Mouse (Mus musculus) splenic B cell, adult 2 months (primary cell): Measurements from ENCODE around the gene Safb.
"Not testable (repeated sequence)": the region's sequence is repeated elsewhere in the genome, so short reads cannot be mapped to it uniquely, and the experiment has no call there.

Experiments
- DNase-seq: peaks from one replicate; pipeline ENCODE4 v3.0.0-alpha.2; 2011; ENCODE audit warnings: low read depth, low spot score
- H3K27me3 ChIP-seq: 2 replicates; pipeline ENCODE4 v1.6.1; 2012; ENCODE audit warnings: mild to moderate bottlenecking, low read length, moderate library complexity, mixed read lengths; ENCODE audit not compliant: control insufficient read depth, poor library complexity, insufficient read depth, severe bottlenecking
- H3K36me3 ChIP-seq: 2 replicates; pipeline ENCODE4 v1.6.1; 2012; ENCODE audit warnings: mild to moderate bottlenecking, low read length, moderate library complexity, mixed read lengths; ENCODE audit not compliant: control insufficient read depth, poor library complexity, insufficient read depth, severe bottlenecking

Safb gene

GRCm38 (mm10) chr17:56611861-56612564, 27.4 kb downstream of the Safb start:
- H3K36me3 ChIP-seq: peaks cover 3% of the 10 kb centered on the region; the same call in 1 of the 2 replicates
- DNase-seq: peak; percentile 34

GRCm38 (mm10) chr17:56612565-56612939, 27.9 kb downstream of the Safb start:
- not testable (repeated sequence) for H3K36me3 ChIP-seq, H3K27me3 ChIP-seq, DNase-seq

More at GRCm38 (mm10) chr17:56611861-56612564, 27.4 kb downstream of the Safb start:
- no peaks in the 10 kb centered on the region for H3K27me3 ChIP-seq

GRCm38 (mm10) chr17:56613236-56613844, 28.7 kb downstream of the Safb start, which contains the start of gene Rpl36:
Rpl36 (plus strand) TSS chr17:56613416.
- peak; percentile 93 for DNase-seq
- H3K27me3 ChIP-seq: no peaks in the 10 kb centered on the region
- peaks cover 3% of the 10 kb centered on the region; the same call in 1 of the 2 replicates for H3K36me3 ChIP-seq

- H3K27me3 ChIP-seq, H3K36me3 ChIP-seq: not testable (repeated sequence)
- DNase-seq: peak; percentile 36
These were observed 29.3 kb downstream of the Safb start for GRCm38 (mm10) chr17:56613893-56614292.

- peak; percentile 25 for DNase-seq
- peaks cover 5% of the 10 kb centered on the region for H3K36me3 ChIP-seq
- no peaks in the 10 kb centered on the region for H3K27me3 ChIP-seq
These were observed 29.9 kb downstream of the Safb start for GRCm38 (mm10) chr17:56614391-56615135.

GRCm38 (mm10) chr17:56615136-56615784, 30.6 kb downstream of the Safb start:
- DNase-seq: no peak
- Histone ChIP-seq H3K27me3 (no peaks in the 10 kb centered on the region), H3K36me3 (peaks cover 9% of the 10 kb centered on the region)

GRCm38 (mm10) chr17:56615792-56616191, 31.2 kb downstream of the Safb start:
- H3K27me3 ChIP-seq: no peaks in the 10 kb centered on the region
- DNase-seq: no peak
- H3K36me3 ChIP-seq: peaks cover 9% of the 10 kb centered on the region

- DNase-seq: no peak
- Histone ChIP-seq H3K36me3 (peaks cover 9% of the 10 kb centered on the region), H3K27me3 (no peaks in the 10 kb centered on the region)
These were observed 32.1 kb downstream of the Safb start for GRCm38 (mm10) chr17:56616725-56617124.

- H3K27me3 ChIP-seq: no peaks in the 10 kb centered on the region
- no peak for DNase-seq
These were observed 33.0 kb downstream of the Safb start for GRCm38 (mm10) chr17:56617628-56618027.

GRCm38 (mm10) chr17:56625495-56625894, 40.9 kb downstream of the Safb start:
- H3K36me3 ChIP-seq: peaks cover 4% of the 10 kb centered on the region
- no peak for DNase-seq
- H3K27me3 ChIP-seq: no peaks in the 10 kb centered on the region

More at GRCm38 (mm10) chr17:56617628-56618027, 33.0 kb downstream of the Safb start:
- peaks cover 9% of the 10 kb centered on the region for H3K36me3 ChIP-seq

GRCm38 (mm10) chr17:56626260-56626659, 41.6 kb downstream of the Safb start:
- peaks cover 4% of the 10 kb centered on the region for H3K36me3 ChIP-seq

GRCm38 (mm10) chr17:56626754-56627470, 42.3 kb downstream of the Safb start, which contains the start of gene Lonp1:
Lonp1 (minus strand) TSS chr17:56626887.
- Histone ChIP-seq H3K36me3 (peaks cover 4% of the 10 kb centered on the region), H3K27me3 (no peaks in the 10 kb centered on the region)
- DNase-seq: peak; percentile 100

More at GRCm38 (mm10) chr17:56626260-56626659, 41.6 kb downstream of the Safb start:
- DNase-seq: no peak
- no peaks in the 10 kb centered on the region for H3K27me3 ChIP-seq

GRCm38 (mm10) chr17:56627530-56628277, 43.1 kb downstream of the Safb start, which contains the start of gene Catsperd:
Catsperd (plus strand) TSS chr17:56628143.
- Histone ChIP-seq H3K36me3 (peaks cover 4% of the 10 kb centered on the region), H3K27me3 (no peaks in the 10 kb centered on the region)
- DNase-seq: peak; percentile 47
